Mouse (Mus musculus) hindbrain, embryonic 16.5 days (tissue): ENCODE measurements around the gene Cers6. TPM values are rescaled to one million over a fixed set of nuclear protein-coding genes. Genes with fewer than 3 reads are reported as not detected.

Source experiments
- ATAC-seq: fragments of 200-750 bp; cut with Nextera tagmentation; 2 replicates; pipeline ENCODE4 v1.8.0; 2017; ENCODE audit warnings: moderate TSS enrichment, moderate library complexity
- H3K27ac ChIP-seq: fragments of 300-500 bp; sonication (generic); 2 replicates; pipeline ENCODE4 v1.5.1; 2014; ENCODE audit warnings: low read depth, mild to moderate bottlenecking, control low read depth, low read length, moderate library complexity
- H3K27me3 ChIP-seq: fragments of 300-500 bp; sonication (generic); replicated peaks from 2 replicates; pipeline ENCODE4 v1.6.1; 2014; ENCODE audit warnings: low read length; ENCODE audit not compliant: control insufficient read depth, insufficient read depth
- H3K36me3 ChIP-seq: fragments of 300-500 bp; sonication (generic); 2 replicates; pipeline ENCODE4 v1.6.1; 2014; ENCODE audit warnings: mild to moderate bottlenecking, low read length, moderate library complexity, mixed read lengths; ENCODE audit not compliant: control insufficient read depth, insufficient read depth
- H3K4me1 ChIP-seq: fragments of 300-500 bp; sonication (generic); 2 replicates; pipeline ENCODE4 v1.6.1; 2014; ENCODE audit warnings: low read depth, low read length; ENCODE audit not compliant: control insufficient read depth, insufficient read depth
- H3K4me2 ChIP-seq: fragments of 300-500 bp; sonication (generic); 2 replicates; pipeline ENCODE4 v1.6.1; 2014; ENCODE audit warnings: mild to moderate bottlenecking, low read length, control low read depth, moderate library complexity
- H3K4me3 ChIP-seq: fragments of 300-500 bp; sonication (generic); 2 replicates; pipeline ENCODE4 v1.5.1; 2014; ENCODE audit warnings: mild to moderate bottlenecking, low read length, control low read depth, moderate library complexity
- H3K9ac ChIP-seq: fragments of 300-500 bp; sonication (generic); 2 replicates; pipeline ENCODE4 v1.6.1; 2014; ENCODE audit warnings: low read depth, mild to moderate bottlenecking, control low read depth, low read length, moderate library complexity
- H3K9me3 ChIP-seq: fragments of 300-500 bp; sonication (generic); 2 replicates; pipeline ENCODE4 v1.6.1; 2014; ENCODE audit warnings: mild to moderate bottlenecking, low read length, moderate library complexity; ENCODE audit not compliant: control insufficient read depth
- WGBS: fragments of 180-500 bp; shearing (Covaris S2); extraction: QIAGEN DNeasy Blood & Tissue Kit; methylation state at CpG from one replicate; pipeline ENCODE4 v1.1.7; 2014; 5-methylcytosine and 5-hydroxymethylcytosine counted together
- polyA plus RNA-seq: library from polyadenylated mRNA; unstranded; fragments of >200 nt; fragmentation: Nextera tagmentation; extraction: Ambion mirVana; gene quantifications from 2 replicates; pipeline ENCODE4 v1.2.1, GENCODE M21; 2015

The Cers6 gene
- polyA plus RNA-seq, 1 experiment from 2014 or later, result 45.0 TPM

- Histone ChIP-seq H3K9me3 (no peaks in the 10 kb centered on the region), H3K4me1 (no peaks in the 10 kb centered on the region), H3K27me3 (no peaks in the 10 kb centered on the region), H3K27ac (no peak overlapping the region), H3K36me3 (no peaks in the 10 kb centered on the region), H3K4me3 (no peak overlapping the region), H3K4me2 (no peak overlapping the region), H3K9ac (no peak overlapping the region)
- ATAC-seq, result no peak
- 64% methylated on average over 2 of the region's 2 CpGs for WGBS
Measured at GRCm38 (mm10) chr2:69140215-69140614, 279.0 kb downstream of the Cers6 start.

DNA sequence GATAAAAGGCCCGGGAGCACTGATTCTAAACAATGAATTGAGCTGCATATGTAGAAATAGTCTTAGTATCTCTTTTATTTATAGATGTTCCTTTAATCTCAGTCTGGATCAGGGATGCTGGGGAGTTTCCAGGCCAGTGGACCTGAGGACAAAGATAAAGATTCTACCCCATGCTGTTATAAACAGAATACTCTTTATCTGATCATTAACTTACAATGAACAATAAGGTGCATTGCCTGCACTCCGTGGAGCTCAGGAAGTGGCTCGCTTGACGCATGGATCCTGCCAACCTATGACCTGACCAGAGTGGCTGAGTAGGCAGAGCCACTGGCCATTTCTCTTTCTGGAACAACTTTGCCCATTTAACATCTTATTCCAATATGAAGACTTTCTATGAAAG, 279.6 kb downstream of the Cers6 start:
- no peaks in the 10 kb centered on the region for H3K4me1 ChIP-seq
- no peak overlapping the region for H3K4me3 ChIP-seq
- H3K27me3 ChIP-seq, result no peaks in the 10 kb centered on the region
- H3K4me2 ChIP-seq, result no peak overlapping the region
- no peak overlapping the region for H3K27ac ChIP-seq
- ATAC-seq, result no peak
- H3K36me3 ChIP-seq, result no peaks in the 10 kb centered on the region
- no peak overlapping the region for H3K9ac ChIP-seq
- WGBS, result 55% methylated on average over 4 of the region's 4 CpGs
- H3K9me3 ChIP-seq, result no peaks in the 10 kb centered on the region

- ATAC-seq, result no peak
- H3K4me1 ChIP-seq, result no peaks in the 10 kb centered on the region
- 74% methylated on average over 3 of the region's 3 CpGs for WGBS
- no peak overlapping the region for H3K9ac ChIP-seq
- H3K4me2 ChIP-seq, result no peak overlapping the region
- no peak overlapping the region for H3K27ac ChIP-seq
- no peak overlapping the region for H3K4me3 ChIP-seq
- H3K9me3 ChIP-seq, result no peaks in the 10 kb centered on the region
- no peaks in the 10 kb centered on the region for H3K27me3 ChIP-seq
- H3K36me3 ChIP-seq, result no peaks in the 10 kb centered on the region
Measured at GRCm38 (mm10) chr2:69148691-69149090, 287.4 kb downstream of the Cers6 start.

DNA sequence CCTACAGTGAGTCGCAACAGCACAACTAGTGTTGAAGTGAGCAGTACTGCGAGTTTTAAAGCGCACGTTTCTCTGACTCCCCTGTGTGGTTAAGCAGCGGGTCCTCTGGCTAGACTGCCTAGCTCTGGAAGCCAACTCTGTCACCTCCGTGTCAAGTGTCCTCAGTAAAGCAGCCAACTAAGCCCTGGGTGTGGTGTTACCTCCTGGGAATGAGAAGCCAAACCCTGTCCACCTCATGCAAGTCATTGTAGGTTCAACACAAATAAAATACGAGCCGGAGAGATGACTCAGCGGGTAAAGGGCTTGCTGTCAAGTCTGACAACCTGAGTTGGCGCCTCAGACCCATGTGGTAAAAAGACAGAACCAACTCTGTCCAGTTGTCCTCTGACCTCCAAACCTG, 287.9 kb downstream of the Cers6 start:
- 91% methylated on average over 10 of the region's 10 CpGs for WGBS
- ATAC-seq, result no peak
- Histone ChIP-seq H3K9ac (no peak overlapping the region), H3K9me3 (no peaks in the 10 kb centered on the region), H3K36me3 (no peaks in the 10 kb centered on the region), H3K4me1 (no peaks in the 10 kb centered on the region), H3K27ac (no peak overlapping the region), H3K4me3 (no peak overlapping the region), H3K4me2 (no peak overlapping the region), H3K27me3 (no peaks in the 10 kb centered on the region)

DNA sequence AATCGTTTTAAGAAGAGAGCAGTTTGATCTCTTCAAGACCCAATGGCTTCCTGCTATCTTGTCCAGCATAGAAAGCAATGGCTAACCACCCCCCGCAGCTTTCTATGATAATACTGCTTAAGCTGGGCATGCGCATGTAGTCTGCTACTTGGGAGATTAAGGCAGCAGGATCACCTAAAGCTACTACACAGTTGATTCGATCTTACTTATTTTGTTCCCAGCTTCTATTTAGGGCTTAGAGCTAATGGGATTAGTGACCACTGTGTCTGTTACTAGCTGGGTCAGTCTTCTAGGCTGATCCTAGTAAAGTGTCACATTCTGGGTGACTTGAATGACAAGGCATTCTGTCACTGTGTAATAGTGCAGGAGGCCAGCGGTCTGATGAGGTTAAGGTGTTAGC, 289.6 kb downstream of the Cers6 start:
- 82% methylated on average over 5 of the region's 5 CpGs for WGBS

GRCm38 (mm10) chr2:69155861-69156260, 294.6 kb downstream of the Cers6 start:
- ATAC-seq, result no peak
- 76% methylated on average over 3 of the region's 3 CpGs for WGBS
- no peaks in the 10 kb centered on the region for H3K9me3 ChIP-seq
- no peaks in the 10 kb centered on the region for H3K4me1 ChIP-seq
- no peak overlapping the region for H3K9ac ChIP-seq
- no peak overlapping the region for H3K4me3 ChIP-seq
- H3K27ac ChIP-seq, result no peak overlapping the region
- no peaks in the 10 kb centered on the region for H3K36me3 ChIP-seq
- no peak overlapping the region for H3K4me2 ChIP-seq
- H3K27me3 ChIP-seq, result no peaks in the 10 kb centered on the region

More for the DNA sequence above, 289.6 kb downstream of the Cers6 start:
- no peak overlapping the region for H3K4me2 ChIP-seq
- H3K9ac ChIP-seq, result no peak overlapping the region
- no peaks in the 10 kb centered on the region for H3K9me3 ChIP-seq
- no peak overlapping the region for H3K4me3 ChIP-seq
- no peaks in the 10 kb centered on the region for H3K4me1 ChIP-seq
- no peak overlapping the region for H3K27ac ChIP-seq
- no peaks in the 10 kb centered on the region for H3K27me3 ChIP-seq
- H3K36me3 ChIP-seq, result no peaks in the 10 kb centered on the region
- no peak for ATAC-seq

DNA sequence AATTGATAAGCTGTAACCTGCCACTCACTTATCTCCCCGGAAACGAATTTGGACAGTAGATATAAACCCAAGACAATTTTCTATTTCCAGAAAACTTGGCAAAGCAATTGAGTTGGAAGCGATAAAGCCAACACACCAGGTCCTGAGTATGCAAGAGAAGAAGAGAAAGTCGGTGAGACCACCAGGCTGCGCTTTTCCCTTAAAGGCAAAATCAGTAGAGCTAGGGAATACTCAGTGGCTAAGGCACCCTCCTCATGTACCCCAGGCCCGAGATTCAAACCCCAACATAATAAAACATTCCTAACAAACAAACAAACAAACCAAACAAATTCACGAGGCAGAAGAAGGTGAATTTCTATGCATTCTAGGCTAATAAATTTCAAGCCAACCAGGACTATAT, 295.0 kb downstream of the Cers6 start:
- no peak overlapping the region for H3K9ac ChIP-seq
- H3K36me3 ChIP-seq, result no peaks in the 10 kb centered on the region
- H3K4me3 ChIP-seq, result no peak overlapping the region
- H3K4me1 ChIP-seq, result no peaks in the 10 kb centered on the region
- H3K27ac ChIP-seq, result no peak overlapping the region
- 69% methylated on average over 7 of the region's 7 CpGs for WGBS
- no peaks in the 10 kb centered on the region for H3K27me3 ChIP-seq
- no peaks in the 10 kb centered on the region for H3K9me3 ChIP-seq
- H3K4me2 ChIP-seq, result no peak overlapping the region
- no peak for ATAC-seq

DNA sequence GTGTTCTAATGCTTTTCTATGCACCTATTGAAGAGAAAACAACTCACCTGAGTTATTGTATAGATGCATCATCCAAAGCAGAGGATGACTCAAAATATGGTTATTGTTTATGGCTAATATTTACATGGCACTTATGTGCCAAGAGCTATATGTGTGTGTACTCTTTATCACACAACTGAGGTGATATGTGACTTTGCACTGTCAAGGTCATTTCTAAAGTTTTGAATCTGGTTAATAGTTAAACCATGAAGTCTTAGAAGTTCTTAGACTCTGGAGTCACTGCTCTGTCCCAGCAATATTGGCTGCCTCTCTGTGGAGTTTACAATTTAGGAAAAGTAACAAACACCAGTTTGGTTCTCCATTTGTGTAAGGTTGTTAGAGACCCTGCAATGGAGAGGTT, 297.7 kb downstream of the Cers6 start:
- H3K9ac ChIP-seq, result no peak overlapping the region
- no peaks in the 10 kb centered on the region for H3K36me3 ChIP-seq
- H3K4me3 ChIP-seq, result no peak overlapping the region
- ATAC-seq, result no peak
- H3K4me2 ChIP-seq, result no peak overlapping the region
- H3K4me1 ChIP-seq, result no peaks in the 10 kb centered on the region
- H3K27ac ChIP-seq, result no peak overlapping the region
- no peaks in the 10 kb centered on the region for H3K27me3 ChIP-seq
- no peaks in the 10 kb centered on the region for H3K9me3 ChIP-seq
